ENCODE assay signal across 9 mouse cellular contexts in genomic region chr8:95302410-95302809, GRCm38 (mm10). TPM values are rescaled to one million over a fixed set of nuclear protein-coding genes. Genes with fewer than 3 reads are reported as not detected.
DNase-seq lines count a peak whose midpoint lies in the region; ATAC-seq and TF ChIP-seq lines count a peak whose summit lies in the region.
"Had no signal": no experiment of that assay in that cellular context is flagged by ENCODE, and none has a peak within 500 bp of the region (broad histone marks: within the 10 kb centered on the region; RNA-seq: fewer than 3 reads in every experiment).

No protein-coding gene starts in this region.

- 14% methylated on average over 5 of the region's 5 CpGs for WGBS in thymus, adult 2 months
- WGBS in embryonic facial prominence, embryonic 14.5 days: 17% methylated on average over 5 of the region's 5 CpGs

- H3K27me3 ChIP-seq in thymus, adult 2 months (ENCODE audit: control insufficient read depth, insufficient read depth, low read length): no peaks in the 10 kb centered on the region
- no peaks in the 10 kb centered on the region for H3K27me3 ChIP-seq in embryonic facial prominence, embryonic 14.5 days (replicated peaks; ENCODE audit: control insufficient read depth, insufficient read depth, low read length)

- no peak overlapping the region for H3K9ac ChIP-seq in embryonic facial prominence, embryonic 14.5 days (ENCODE audit: low read depth, low read length)

- H3K4me1 ChIP-seq in thymus, adult 2 months (replicated peaks; ENCODE audit: control insufficient read depth, insufficient read depth, low read length): no peaks in the 10 kb centered on the region
- no peaks in the 10 kb centered on the region for H3K4me1 ChIP-seq in embryonic facial prominence, embryonic 14.5 days (ENCODE audit: control insufficient read depth, insufficient read depth, low read length)

- H3K27ac ChIP-seq in gastrocnemius, adult 2 months: no peak overlapping the region
- no peak overlapping the region for H3K27ac ChIP-seq in thymus, adult 2 months (ENCODE audit: control insufficient read depth, insufficient read depth, low read length)
- no peak overlapping the region for H3K27ac ChIP-seq in embryonic facial prominence, embryonic 14.5 days (replicated peaks; ENCODE audit: low read depth, low read length)

- TF ChIP-seq POLR2A in thymus, adult 2 months (IDR thresholded peaks at IDR 0.05; ENCODE audit: control insufficient read depth, extremely low read depth, insufficient read depth, low read length, poor library complexity): no peak

- intact Hi-C loops in gastrocnemius, adult 2 months (cut with DNase I): loop anchor here (2.0 kb wide), 1 partner anchor 48 kb away; no protein-coding TSS in a partner anchor
- intact Hi-C loops in left cerebral cortex, postnatal 10 days (cut with DNase I): no loop called here

- no peak overlapping the region for H3K4me2 ChIP-seq in embryonic facial prominence, embryonic 14.5 days (ENCODE audit: low read depth, low read length)

- TF ChIP-seq CTCF in gastrocnemius, adult 2 months (IDR thresholded peaks at IDR 0.05): peak; percentile 83
- TF ChIP-seq CTCF in thymus, adult 2 months (IDR thresholded peaks at IDR 0.05; ENCODE audit: borderline replicate concordance, control insufficient read depth, extremely low read depth, insufficient read depth, low read length, poor library complexity): no peak

- no peaks in the 10 kb centered on the region for H3K36me3 ChIP-seq in thymus, adult 2 months (ENCODE audit: control insufficient read depth, insufficient read depth, low read length)
- H3K36me3 ChIP-seq in embryonic facial prominence, embryonic 14.5 days (ENCODE audit: control insufficient read depth, insufficient read depth, low read length): no peaks in the 10 kb centered on the region

- no peak overlapping the region for H3K4me3 ChIP-seq in gastrocnemius, adult 2 months
- no peak overlapping the region for H3K4me3 ChIP-seq in thymus, adult 2 months (ENCODE audit: control insufficient read depth, insufficient read depth, low read length)
- H3K4me3 ChIP-seq in embryonic facial prominence, embryonic 14.5 days (ENCODE audit: low read depth, low read length): no peak overlapping the region

- ATAC-seq in embryonic facial prominence, embryonic 14.5 days (ENCODE audit: low read depth): no peak; the same call in 1 of the 2 replicates

- DNase-seq in gastrocnemius, adult 2 months: peak; percentile 44
- DNase-seq in gastrocnemius, postnatal 4 days (ENCODE audit: low spot score in 2 of 2): no peak
- peak; percentile 48 for DNase-seq in thymus, adult 2 months
- DNase-seq in thymus, adult 18-20 months: no peak
- peak; percentile 30 for DNase-seq in embryonic facial prominence, embryonic 14.5 days (ENCODE audit: low spot score)
- peak; percentile 34 for DNase-seq in lung, postnatal 25 days (ENCODE audit: low spot score)
- DNase-seq in left cerebral cortex, postnatal 10 days (ENCODE audit: extremely low spot score in 1 of 2, low spot score in 2 of 2): no peak
- no peak for DNase-seq in urinary bladder, postnatal 4 days (ENCODE audit: low spot score in 2 of 2)

- no peaks in the 10 kb centered on the region for H3K9me3 ChIP-seq in embryonic facial prominence, embryonic 14.5 days (ENCODE audit: control insufficient read depth, low read length)

RNA-seq across cellular contexts. Expression of gene Cngb1, which starts 4.0 kb away (rescaled TPM):
- under 1 TPM; 0.08 to 0.66 TPM for total RNA-seq in gastrocnemius, adult 2 months (2021)
- 1 to 10 TPM; 1.3 to 1.5 TPM for total RNA-seq in gastrocnemius, postnatal 4 days (2021)
- 0.68 and 0.94 TPM in 2 replicates for polyA plus RNA-seq in thymus, adult 2 months (2012; rRNA removed)
- polyA plus RNA-seq in embryonic facial prominence, embryonic 14.5 days (2014; fragmentation: Nextera tagmentation; extraction: Ambion mirVana): 0.34 and 1.7 TPM in 2 replicates
- under 1 TPM; 0.58 to 0.71 TPM for total RNA-seq in left cerebral cortex, postnatal 10 days (2021)

RNA-seq across cellular contexts. Expression of gene Tepp, which starts 8.0 kb away (rescaled TPM):
- total RNA-seq in gastrocnemius, adult 2 months (2021): not detected
- total RNA-seq in gastrocnemius, postnatal 4 days (2021): not detected
- polyA plus RNA-seq in thymus, adult 2 months (2012; rRNA removed): 0.97 and 2.1 TPM in 2 replicates
- polyA plus RNA-seq in embryonic facial prominence, embryonic 14.5 days (2014; fragmentation: Nextera tagmentation; extraction: Ambion mirVana): 0.50 TPM in 1 of 2 replicates, not detected in the other
- total RNA-seq in left cerebral cortex, postnatal 10 days (2021): 1 to 10 TPM; 1.7 to 2.3 TPM
- total RNA-seq: left cerebral cortex, postnatal 25 days had no signal

RNA-seq across cellular contexts. Expression of gene Zfp319, which starts 29.3 kb away (rescaled TPM):
- 1 to 10 TPM; 3.3 to 4.4 TPM for total RNA-seq in gastrocnemius, adult 2 months (2021)
- total RNA-seq in gastrocnemius, postnatal 4 days (2021): 10 to 100 TPM; 11.8 to 12.6 TPM
- 30.7 and 34.8 TPM in 2 replicates for polyA plus RNA-seq in thymus, adult 2 months (2012; rRNA removed)
- polyA plus RNA-seq in embryonic facial prominence, embryonic 14.5 days (2014; fragmentation: Nextera tagmentation; extraction: Ambion mirVana): 8.4 and 8.9 TPM in 2 replicates
- 10 to 100 TPM; 17.0 to 18.0 TPM for total RNA-seq in left cerebral cortex, postnatal 10 days (2021)

RNA-seq across cellular contexts. Expression of gene Usb1, which starts 29.7 kb away (rescaled TPM):
- total RNA-seq in gastrocnemius, adult 2 months (2021): 1 to 10 TPM; 5.8 to 7.1 TPM
- total RNA-seq in gastrocnemius, postnatal 4 days (2021): 10 to 100 TPM; 17.9 to 22.2 TPM
- polyA plus RNA-seq in thymus, adult 2 months (2012; rRNA removed): 51.9 and 55.6 TPM in 2 replicates
- 36.3 and 38.0 TPM in 2 replicates for polyA plus RNA-seq in embryonic facial prominence, embryonic 14.5 days (2014; fragmentation: Nextera tagmentation; extraction: Ambion mirVana)
- total RNA-seq in left cerebral cortex, postnatal 10 days (2021): 10 to 100 TPM; 19.0 to 19.4 TPM

RNA-seq across cellular contexts. Expression of gene Mmp15, which starts 49.7 kb away (rescaled TPM):
- total RNA-seq in gastrocnemius, adult 2 months (2021): 10 to 100 TPM; 13.8 to 17.0 TPM
- total RNA-seq in gastrocnemius, postnatal 4 days (2021): 10 to 100 TPM; 51.0 to 54.5 TPM
- 14.7 and 16.2 TPM in 2 replicates for polyA plus RNA-seq in thymus, adult 2 months (2012; rRNA removed)
- 14.9 and 15.3 TPM in 2 replicates for polyA plus RNA-seq in embryonic facial prominence, embryonic 14.5 days (2014; fragmentation: Nextera tagmentation; extraction: Ambion mirVana)
- total RNA-seq in left cerebral cortex, postnatal 10 days (2021): 10 to 100 TPM; 29.5 to 31.9 TPM

Comparison
In these comparisons a context has a peak if more than half of its experiments do, and no peak if none do; other contexts are left out.
1. DNase-seq: peak in gastrocnemius, adult 2 months (single experiment), thymus, adult 2 months (single experiment), embryonic facial prominence, embryonic 14.5 days (single experiment) and lung, postnatal 25 days (single experiment); none in gastrocnemius, postnatal 4 days (0 of 2), thymus, adult 18-20 months (0 of 2), left cerebral cortex, postnatal 10 days (0 of 2) and urinary bladder, postnatal 4 days (0 of 2).